Mouse (Mus musculus) neural tube, embryonic 15.5 days (tissue): ENCODE data around the gene Tmem243. TPM values are rescaled to one million over a fixed set of nuclear protein-coding genes. Genes with fewer than 3 reads are reported as not detected.

Experiments
- ATAC-seq: fragments of 200-750 bp; cut with Nextera tagmentation; 2 replicates; pipeline ENCODE4 v1.8.0; 2017; ENCODE audit warnings: mild to moderate bottlenecking, moderate TSS enrichment, moderate library complexity; ENCODE audit not compliant: low FRiP score
- H3K27ac ChIP-seq: fragments of 300-500 bp; sonication (generic); replicated peaks from 2 replicates; pipeline ENCODE4 v1.5.1; 2015; ENCODE audit warnings: mild to moderate bottlenecking, inconsistent platforms
- H3K27me3 ChIP-seq: fragments of 300-500 bp; sonication (generic); replicated peaks from 2 replicates; pipeline ENCODE4 v1.6.1; 2015; ENCODE audit warnings: inconsistent platforms
- H3K36me3 ChIP-seq: fragments of 300-500 bp; sonication (generic); 2 replicates; pipeline ENCODE4 v1.6.1; 2015; ENCODE audit warnings: inconsistent platforms
- H3K4me1 ChIP-seq: fragments of 300-500 bp; sonication (generic); 2 replicates; pipeline ENCODE4 v1.6.1; 2015; ENCODE audit warnings: inconsistent platforms
- H3K4me2 ChIP-seq: fragments of 300-500 bp; sonication (generic); 2 replicates; pipeline ENCODE4 v1.6.1; 2015; ENCODE audit warnings: inconsistent platforms, mild to moderate bottlenecking, moderate library complexity
- H3K4me3 ChIP-seq: fragments of 300-500 bp; sonication (generic); replicated peaks from 2 replicates; pipeline ENCODE4 v1.5.1; 2015; ENCODE audit warnings: mild to moderate bottlenecking, inconsistent platforms
- H3K9ac ChIP-seq: fragments of 300-500 bp; sonication (generic); replicated peaks from 2 replicates; pipeline ENCODE4 v1.6.1; 2015; ENCODE audit warnings: mild to moderate bottlenecking, inconsistent platforms
- H3K9me3 ChIP-seq: fragments of 300-500 bp; sonication (generic); replicated peaks from 2 replicates; pipeline ENCODE4 v1.6.1; 2016; ENCODE audit warnings: inconsistent platforms
- WGBS: fragments of 180-500 bp; shearing (Covaris S2); methylation state at CpG from one replicate; pipeline ENCODE4 v1.1.7; 2015; ENCODE audit warnings: mixed read lengths; 5-methylcytosine and 5-hydroxymethylcytosine counted together
- polyA plus RNA-seq: library from polyadenylated mRNA; unstranded; fragments of >200 nt; fragmentation: Nextera tagmentation; extraction: Ambion mirVana; gene quantifications from 2 replicates; pipeline ENCODE4 v1.2.1, GENCODE M21; 2015

The Tmem243 gene
- polyA plus RNA-seq, 1 experiment from 2014 or later: 11.5 TPM

GRCm38 (mm10) chr5:9079773-9080501, 20.5 kb upstream of the Tmem243 start:
- Histone ChIP-seq H3K9ac (no peak overlapping the region), H3K4me3 (no peak overlapping the region), H3K9me3 (no peaks in the 10 kb centered on the region), H3K4me2 (no peak overlapping the region), H3K27ac (no peak overlapping the region), H3K36me3 (no peaks in the 10 kb centered on the region), H3K4me1 (no peaks in the 10 kb centered on the region), H3K27me3 (no peaks in the 10 kb centered on the region)
- ATAC-seq: no peak

DNA sequence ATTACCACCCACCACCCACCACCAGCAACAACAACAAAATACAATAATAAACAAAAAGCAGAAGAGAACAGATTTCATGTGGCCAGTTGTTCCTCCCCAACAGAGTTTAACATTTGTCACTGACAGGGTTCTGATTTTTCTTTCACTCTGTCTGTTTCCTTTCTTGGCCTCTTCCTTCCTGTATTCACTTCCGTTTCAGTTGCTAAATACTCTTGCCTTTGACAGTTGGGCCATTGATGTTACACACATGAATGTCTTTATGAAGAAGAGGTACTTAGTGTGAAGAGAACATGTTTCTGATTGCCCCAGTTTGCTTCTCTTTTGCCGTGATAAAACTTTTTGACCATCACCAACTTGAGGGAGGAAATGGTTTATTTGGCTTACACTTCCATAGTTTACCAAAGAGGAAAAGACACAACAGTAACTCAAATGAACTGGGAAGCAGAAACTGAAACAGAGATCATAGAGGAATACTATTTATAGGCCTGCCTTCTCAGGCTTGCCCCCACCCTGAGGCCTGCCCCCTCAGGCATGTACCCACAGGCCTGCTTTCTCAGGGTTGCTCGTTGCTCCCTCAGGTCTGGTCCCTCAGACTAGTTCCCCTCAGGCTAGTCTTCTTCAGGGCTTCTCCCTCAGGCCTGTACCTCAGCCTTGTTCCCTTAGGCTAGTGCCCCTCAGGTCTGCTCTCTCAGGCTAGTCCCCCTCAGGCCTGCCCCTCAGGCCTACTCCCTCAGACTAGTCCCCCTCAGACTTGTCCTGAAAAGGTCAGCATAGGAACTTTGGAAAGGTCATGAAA, 13.3 kb upstream of the Tmem243 start:
- H3K27ac ChIP-seq: no peak overlapping the region
- H3K4me1 ChIP-seq: no peaks in the 10 kb centered on the region
- H3K4me3 ChIP-seq: no peak overlapping the region
- 81% methylated on average over 3 of the region's 3 CpGs for WGBS
- no peaks in the 10 kb centered on the region for H3K27me3 ChIP-seq
- no peaks in the 10 kb centered on the region for H3K36me3 ChIP-seq
- ATAC-seq: no peak
- no peak overlapping the region for H3K4me2 ChIP-seq
- no peak overlapping the region for H3K9ac ChIP-seq
- H3K9me3 ChIP-seq: no peaks in the 10 kb centered on the region

GRCm38 (mm10) chr5:9090493-9091106, 9.9 kb upstream of the Tmem243 start:
- Histone ChIP-seq H3K4me3 (no peak overlapping the region), H3K36me3 (no peaks in the 10 kb centered on the region), H3K27ac (no peak overlapping the region), H3K27me3 (no peaks in the 10 kb centered on the region), H3K4me2 (no peak overlapping the region), H3K9me3 (no peaks in the 10 kb centered on the region), H3K9ac (no peak overlapping the region), H3K4me1 (no peaks in the 10 kb centered on the region)
- whole genome bisulfite sequencing: 88% methylated on average over 6 of the region's 6 CpGs
- ATAC-seq: no peak

- WGBS: 88% methylated on average over 1 of the region's 1 CpGs
- no peaks in the 10 kb centered on the region for H3K36me3 ChIP-seq
- no peak overlapping the region for H3K4me2 ChIP-seq
- no peak overlapping the region for H3K4me3 ChIP-seq
- no peak overlapping the region for H3K27ac ChIP-seq
- no peak overlapping the region for H3K9ac ChIP-seq
- H3K27me3 ChIP-seq: no peaks in the 10 kb centered on the region
- no peaks in the 10 kb centered on the region for H3K4me1 ChIP-seq
- 0 out of 2 replicates have a peak, but pooled peaks cover 6% of the 10 kb centered on the region for H3K9me3 ChIP-seq
- ATAC-seq: no peak
Measured at GRCm38 (mm10) chr5:9092716-9093115, 7.8 kb upstream of the Tmem243 start.

DNA sequence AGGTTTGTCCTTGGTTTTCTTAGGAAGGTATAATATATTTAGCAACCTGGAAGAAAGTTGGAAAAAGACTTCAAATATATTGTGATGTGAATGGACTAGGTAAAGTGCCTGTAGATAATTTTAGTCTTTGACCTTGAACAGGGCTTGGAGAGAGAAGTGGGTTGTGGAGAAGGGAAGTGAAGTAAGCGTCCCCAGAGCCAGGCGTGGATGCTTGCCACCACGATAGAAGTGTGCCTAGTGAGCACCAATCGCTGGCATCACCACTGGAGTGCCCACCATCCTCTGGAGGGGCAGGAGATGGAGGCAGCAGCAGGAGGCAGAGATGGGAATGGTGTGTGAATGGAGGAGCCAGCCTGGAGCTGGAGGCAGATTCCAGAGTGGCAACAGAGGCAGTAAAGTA, 7.0 kb upstream of the Tmem243 start:
- no peak overlapping the region for H3K27ac ChIP-seq
- WGBS: 86% methylated on average over 4 of the region's 4 CpGs
- ATAC-seq: no peak
- no peak overlapping the region for H3K9ac ChIP-seq
- H3K4me1 ChIP-seq: no peaks in the 10 kb centered on the region
- H3K4me3 ChIP-seq: no peak overlapping the region
- H3K27me3 ChIP-seq: no peaks in the 10 kb centered on the region
- H3K36me3 ChIP-seq: no peaks in the 10 kb centered on the region
- H3K9me3 ChIP-seq: 0 out of 2 replicates have a peak, but pooled peaks cover 6% of the 10 kb centered on the region
- no peak overlapping the region for H3K4me2 ChIP-seq

GRCm38 (mm10) chr5:9100849-9101801, 657 bp downstream of the Tmem243 start:
- no peaks in the 10 kb centered on the region for H3K27me3 ChIP-seq
- peak overlapping the region; percentile 60 for H3K9ac ChIP-seq
- 0 out of 2 replicates have a peak, but pooled peaks cover 3% of the 10 kb centered on the region for H3K9me3 ChIP-seq
- H3K27ac ChIP-seq: peak overlapping the region; percentile 54
- H3K4me3 ChIP-seq: peak overlapping the region; percentile 75
- ATAC-seq: peak; percentile 74
- under 1% methylated on average over 70 of the region's 83 CpGs for WGBS
- no peaks in the 10 kb centered on the region for H3K36me3 ChIP-seq
- peaks cover 14% of the 10 kb centered on the region for H3K4me1 ChIP-seq
- peak overlapping the region; percentile 80 for H3K4me2 ChIP-seq

GRCm38 (mm10) chr5:9102696-9103095, 2.2 kb downstream of the Tmem243 start:
- 92% methylated on average over 2 of the region's 2 CpGs for WGBS
- Histone ChIP-seq H3K9me3 (no peaks in the 10 kb centered on the region), H3K4me2 (no peak overlapping the region), H3K27ac (no peak overlapping the region), H3K4me3 (no peak overlapping the region), H3K27me3 (no peaks in the 10 kb centered on the region), H3K9ac (no peak overlapping the region), H3K4me1 (peaks cover 14% of the 10 kb centered on the region), H3K36me3 (no peaks in the 10 kb centered on the region)
- no peak for ATAC-seq

GRCm38 (mm10) chr5:9103958-9104357, 3.5 kb downstream of the Tmem243 start:
- 85% methylated on average over 8 of the region's 8 CpGs for WGBS

DNA sequence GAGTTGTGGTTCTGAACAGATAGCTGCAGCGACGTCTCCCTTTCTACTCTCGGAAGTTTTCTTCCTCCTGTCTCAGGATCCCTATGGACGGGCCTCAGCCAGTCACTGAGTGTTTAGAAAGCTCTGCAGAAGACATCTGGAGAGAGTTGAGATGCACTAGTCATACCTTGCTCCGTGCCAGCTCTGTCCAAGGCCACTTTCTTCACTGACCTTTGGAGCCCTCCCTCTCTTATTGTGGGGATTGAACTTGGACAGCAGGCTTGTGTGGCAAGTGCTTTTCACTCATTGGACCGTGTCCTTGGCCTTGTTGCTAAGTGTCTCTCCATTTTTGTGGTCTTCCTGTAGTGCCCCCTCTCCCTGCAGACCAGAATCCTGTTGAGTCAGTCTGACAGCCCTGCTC, 6.3 kb downstream of the Tmem243 start:
- no peak overlapping the region for H3K9ac ChIP-seq
- no peaks in the 10 kb centered on the region for H3K36me3 ChIP-seq
- H3K27me3 ChIP-seq: no peaks in the 10 kb centered on the region
- ATAC-seq: no peak
- H3K27ac ChIP-seq: no peak overlapping the region
- H3K4me3 ChIP-seq: no peak overlapping the region
- no peak overlapping the region for H3K4me2 ChIP-seq
- H3K9me3 ChIP-seq: no peaks in the 10 kb centered on the region
- peaks cover 2% of the 10 kb centered on the region; the same call in 1 of the 2 replicates for H3K4me1 ChIP-seq
- 89% methylated on average over 6 of the region's 6 CpGs for whole genome bisulfite sequencing

More at GRCm38 (mm10) chr5:9103958-9104357, 3.5 kb downstream of the Tmem243 start:
- H3K27ac ChIP-seq: no peak overlapping the region
- no peak overlapping the region for H3K4me2 ChIP-seq
- no peak overlapping the region for H3K9ac ChIP-seq
- no peak overlapping the region for H3K4me3 ChIP-seq
- H3K4me1 ChIP-seq: peaks cover 14% of the 10 kb centered on the region
- no peaks in the 10 kb centered on the region for H3K36me3 ChIP-seq
- no peaks in the 10 kb centered on the region for H3K9me3 ChIP-seq
- no peaks in the 10 kb centered on the region for H3K27me3 ChIP-seq
- no peak for ATAC-seq

- no peak overlapping the region for H3K4me2 ChIP-seq
- no peaks in the 10 kb centered on the region for H3K36me3 ChIP-seq
- 85% methylated on average over 8 of the region's 8 CpGs for WGBS
- no peak overlapping the region for H3K4me3 ChIP-seq
- H3K4me1 ChIP-seq: no peaks in the 10 kb centered on the region
- ATAC-seq: no peak
- H3K9ac ChIP-seq: no peak overlapping the region
- H3K27me3 ChIP-seq: no peaks in the 10 kb centered on the region
- no peaks in the 10 kb centered on the region for H3K9me3 ChIP-seq
- H3K27ac ChIP-seq: no peak overlapping the region
Measured at GRCm38 (mm10) chr5:9107296-9108089, 7.0 kb downstream of the Tmem243 start.
